Mouse (Mus musculus): ENCODE data around the gene Iqcn.

The Iqcn gene

DNA sequence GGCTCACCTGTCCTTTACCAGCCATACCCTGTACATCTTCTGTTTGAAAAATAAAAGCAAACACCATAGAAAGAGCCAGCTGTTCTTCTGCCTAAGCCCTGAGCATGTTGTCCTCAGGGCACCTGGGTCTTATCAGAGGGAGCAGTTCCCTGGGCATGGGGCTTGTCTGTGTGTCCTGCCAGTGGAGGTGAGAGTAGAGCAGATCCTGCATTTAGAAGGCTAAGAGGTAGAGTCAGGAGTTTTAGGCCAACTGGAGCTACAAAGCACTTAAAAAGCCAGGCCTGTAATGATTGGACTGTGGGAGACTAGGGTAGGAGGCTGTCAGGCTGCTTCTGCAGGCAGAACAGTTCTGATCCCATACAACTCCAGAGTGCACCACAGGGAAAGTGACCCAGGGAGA, 24.6 kb upstream of the Iqcn start:
- ATAC-seq (ENCODE audit: low TSS enrichment): no peak

DNA sequence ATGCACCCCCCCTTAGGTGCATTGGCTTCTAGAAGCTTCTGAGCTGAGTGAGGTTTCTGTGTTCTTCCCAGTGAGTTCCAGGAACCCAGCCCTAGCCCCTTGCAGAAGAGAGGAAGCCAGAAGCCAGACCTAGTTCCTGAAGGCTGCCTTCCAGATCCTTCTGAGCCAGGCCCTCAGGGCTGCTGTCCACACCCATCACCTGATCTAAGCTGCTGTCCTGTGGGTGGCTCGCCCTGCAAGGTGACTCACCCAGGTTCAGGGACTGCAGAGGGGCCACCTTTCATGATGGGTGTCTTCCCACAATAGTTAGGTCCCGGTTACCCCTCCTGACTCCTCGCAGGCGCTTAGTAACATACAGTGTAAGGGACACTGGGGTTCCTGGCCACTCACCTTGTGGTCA, 23.9 kb upstream of the Iqcn start:
- ATAC-seq (ENCODE audit: low TSS enrichment): no peak

DNA sequence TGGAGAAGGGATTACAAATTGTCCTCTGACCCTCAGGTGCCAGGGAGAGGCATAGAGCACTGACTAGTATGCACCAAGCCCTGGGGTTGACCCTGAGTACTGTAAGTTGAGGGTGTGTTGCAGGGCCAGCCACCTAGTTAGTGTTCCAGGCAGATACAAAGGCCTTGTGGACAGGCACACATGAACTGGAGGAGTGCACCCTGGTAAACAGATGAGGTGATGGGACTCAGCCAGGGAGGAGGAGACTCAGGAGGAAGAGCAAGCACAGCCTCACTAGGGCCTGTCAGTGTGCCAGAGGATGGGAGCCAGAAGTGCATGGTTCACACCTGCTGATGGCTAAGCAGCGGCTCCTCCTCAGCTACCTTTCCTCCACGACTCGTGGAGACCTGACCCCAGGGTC, 23.2 kb upstream of the Iqcn start:
- no peak for ATAC-seq (ENCODE audit: low TSS enrichment)

DNA sequence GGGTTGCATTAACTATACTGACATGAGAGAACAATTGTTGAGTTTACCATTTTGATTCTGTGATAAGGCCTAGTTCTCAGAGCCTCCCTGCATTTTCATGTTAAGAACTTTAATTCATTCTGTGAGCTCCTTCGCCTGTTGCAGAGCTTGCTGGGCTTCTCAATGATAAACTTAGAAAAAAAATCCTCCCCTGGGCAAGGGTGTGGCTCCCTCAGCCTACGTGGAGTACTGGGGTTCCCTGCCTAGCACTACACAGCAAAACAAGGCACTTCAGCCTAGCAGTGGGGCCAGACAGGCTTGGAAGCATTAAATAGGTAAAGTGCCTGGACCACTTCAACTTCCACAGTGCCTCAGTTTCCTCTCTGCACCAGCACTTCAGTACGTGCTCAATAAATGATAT, 21.8 kb upstream of the Iqcn start:
- no peak for ATAC-seq (ENCODE audit: low TSS enrichment)

DNA sequence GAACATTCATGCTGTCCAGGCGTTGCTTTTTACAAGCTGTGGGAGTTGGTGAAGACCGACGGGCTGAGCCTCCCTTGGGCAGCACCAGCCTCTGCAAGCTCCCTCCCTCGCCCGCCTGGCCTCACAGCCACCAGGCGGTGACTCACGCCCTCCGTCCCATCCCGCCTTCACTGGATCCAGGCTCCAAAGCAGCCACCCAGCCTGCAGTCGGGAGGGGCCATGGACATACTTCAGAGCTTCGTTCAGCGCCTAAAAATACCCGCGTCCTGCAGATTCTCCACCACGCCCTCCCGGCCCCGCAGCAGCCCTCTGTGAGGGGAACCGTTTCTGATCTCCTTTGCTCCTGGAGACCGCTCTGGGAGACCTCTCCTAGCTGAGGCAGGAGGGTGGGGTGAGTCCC, 21.1 kb upstream of the Iqcn start:
- peak; percentile 65 for ATAC-seq (ENCODE audit: low TSS enrichment)

DNA sequence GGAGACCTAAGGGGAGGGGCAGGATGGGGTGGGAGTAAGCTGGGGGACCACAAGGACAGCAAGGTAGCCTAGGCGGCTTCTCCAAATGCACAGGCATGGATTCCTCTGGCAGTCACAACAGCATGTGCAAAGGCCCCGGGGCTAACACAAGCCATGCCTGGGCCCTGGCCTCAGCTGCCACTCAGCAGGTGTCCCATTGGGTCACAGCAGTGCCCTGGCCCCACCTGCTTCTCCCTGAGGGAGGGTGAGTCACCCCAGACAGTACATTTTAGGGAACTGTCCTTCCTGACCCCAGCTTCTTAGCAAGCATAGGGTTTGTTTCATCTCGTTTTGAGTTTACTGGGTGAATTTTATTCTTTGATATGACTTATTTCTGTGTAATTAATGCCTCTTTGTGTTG, 20.6 kb upstream of the Iqcn start:
- no peak for ATAC-seq (ENCODE audit: low TSS enrichment)

DNA sequence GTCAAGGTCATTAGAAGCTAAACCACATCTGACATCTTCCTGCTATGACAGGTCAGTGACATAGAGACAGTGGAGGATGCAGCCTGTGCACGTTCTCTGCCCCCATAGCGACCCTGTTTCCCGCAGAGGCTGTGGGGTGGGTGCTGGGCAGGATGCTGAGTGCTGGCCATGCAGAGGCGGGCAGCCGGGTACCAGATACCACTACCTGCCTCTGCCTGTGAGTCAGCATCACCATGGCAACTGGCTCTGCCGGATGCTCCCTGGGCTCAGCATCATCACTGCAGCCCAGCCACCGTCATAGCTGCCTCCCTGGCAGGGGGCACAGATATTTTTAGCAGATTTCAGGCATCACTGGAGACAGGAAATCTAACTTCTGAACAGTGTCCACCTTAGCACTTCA, 19.0 kb upstream of the Iqcn start:
- ATAC-seq (ENCODE audit: low TSS enrichment): peak; percentile 93

DNA sequence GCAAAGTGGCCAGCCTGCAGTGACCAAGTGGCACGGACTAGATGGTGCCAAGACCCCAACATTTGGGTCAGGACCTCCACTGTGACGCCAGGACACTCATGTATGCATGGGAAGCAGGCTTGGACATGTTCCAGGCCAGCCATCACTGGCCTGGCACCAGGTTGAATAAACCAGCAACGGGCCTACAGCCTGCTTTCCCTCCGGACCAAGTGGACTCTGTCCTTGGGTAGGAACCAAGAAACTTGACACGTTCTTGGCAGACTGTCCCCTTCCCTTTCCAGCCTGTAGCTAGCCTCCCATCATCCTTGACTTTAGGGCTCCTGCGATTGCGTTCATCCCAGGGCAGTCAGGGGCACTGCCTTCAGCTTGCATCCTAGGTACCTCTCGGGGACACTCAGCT, 15.7 kb upstream of the Iqcn start:
- ATAC-seq (ENCODE audit: low TSS enrichment): no peak

DNA sequence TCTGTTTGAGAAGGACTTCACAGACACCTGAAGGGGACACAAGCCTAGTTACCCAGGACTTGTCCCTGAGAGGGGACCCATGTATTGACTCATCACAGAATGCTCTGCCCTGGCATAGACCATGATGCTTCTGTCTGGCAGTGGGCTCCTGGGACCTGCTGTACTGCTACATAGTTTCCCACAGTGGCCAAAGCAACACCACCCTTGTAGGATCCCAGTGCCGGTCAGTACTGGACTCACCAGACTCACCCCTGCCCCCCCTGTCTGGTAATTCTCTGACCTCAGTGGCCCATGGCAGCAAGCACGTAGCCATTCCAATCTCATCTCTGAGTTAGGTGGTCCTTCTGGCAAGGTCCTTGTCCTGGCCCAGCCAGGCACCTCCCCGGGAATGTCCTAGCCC, 15.1 kb upstream of the Iqcn start:
- no peak for ATAC-seq (ENCODE audit: low TSS enrichment)

DNA sequence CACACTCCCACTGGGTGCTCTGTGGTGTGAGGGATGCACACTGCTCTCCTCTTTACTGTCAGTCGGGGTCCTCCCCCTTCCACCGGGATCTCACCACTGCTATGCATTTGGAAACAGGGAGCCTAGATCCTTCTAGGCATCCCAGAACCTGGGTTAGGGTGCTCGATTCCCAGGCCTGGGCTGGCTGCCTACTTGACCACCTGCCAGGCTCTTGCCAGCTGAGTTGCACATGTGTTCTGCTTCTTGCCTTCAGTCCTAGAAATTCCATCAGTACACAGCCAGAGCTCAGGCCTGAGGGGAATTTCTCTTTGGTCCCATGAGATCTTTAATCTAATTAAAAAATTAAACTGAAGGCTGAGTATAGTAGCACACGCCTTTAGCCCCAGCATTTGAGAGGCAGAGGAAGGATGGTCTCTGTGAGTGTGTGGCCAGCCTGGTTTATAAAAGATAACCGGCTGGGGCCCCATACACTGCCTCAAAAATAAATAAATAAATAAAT, 13.3 kb upstream of the Iqcn start:
- no peak for ATAC-seq (ENCODE audit: low TSS enrichment)

DNA sequence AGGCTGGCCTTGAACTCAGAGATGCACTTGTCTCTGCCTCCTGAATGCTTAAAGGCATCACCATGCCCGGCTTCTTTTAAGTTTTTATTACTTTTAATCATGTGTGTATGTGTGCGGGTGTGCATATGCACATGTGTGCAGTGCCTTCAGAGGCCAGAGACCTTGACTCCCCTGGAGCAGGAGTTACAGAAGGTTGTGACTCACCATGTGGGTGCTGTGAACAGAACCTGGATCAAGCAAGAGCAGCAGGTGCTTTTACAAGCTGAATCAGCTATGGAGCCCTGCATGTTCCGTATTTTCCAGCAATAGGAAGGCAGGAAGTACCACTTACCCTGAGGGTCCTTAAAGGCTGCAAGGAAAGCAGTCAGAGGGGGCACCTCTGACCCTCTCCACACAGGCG, 12.0 kb upstream of the Iqcn start:
- no peak for ATAC-seq (ENCODE audit: low TSS enrichment)

DNA sequence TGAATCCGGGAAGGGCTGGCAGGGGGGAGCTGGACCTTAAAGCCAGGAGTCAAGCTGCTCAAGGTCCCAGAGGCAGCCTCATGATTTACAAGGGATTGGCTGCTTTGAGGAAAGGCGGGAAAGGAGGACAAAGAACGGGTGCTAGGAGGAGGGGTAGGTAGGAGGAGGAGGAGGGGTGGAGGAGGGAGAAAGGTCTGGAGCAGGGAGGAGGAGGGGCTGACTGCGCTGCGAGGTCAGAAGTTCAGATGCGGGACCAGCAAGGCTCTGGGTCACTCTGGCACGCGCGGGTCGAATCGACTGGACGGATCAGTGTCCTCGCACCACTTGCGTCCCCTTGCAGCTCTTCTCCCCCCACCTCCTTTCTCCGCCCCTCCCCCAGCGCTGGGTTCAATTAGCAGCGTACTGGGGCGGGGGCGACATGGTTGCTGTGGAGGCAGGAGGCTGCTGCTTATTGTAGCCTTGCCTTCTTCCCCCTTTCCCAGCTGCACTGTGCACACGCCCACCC, 11.5 kb upstream of the Iqcn start:
- no peak for ATAC-seq (ENCODE audit: low TSS enrichment)

DNA sequence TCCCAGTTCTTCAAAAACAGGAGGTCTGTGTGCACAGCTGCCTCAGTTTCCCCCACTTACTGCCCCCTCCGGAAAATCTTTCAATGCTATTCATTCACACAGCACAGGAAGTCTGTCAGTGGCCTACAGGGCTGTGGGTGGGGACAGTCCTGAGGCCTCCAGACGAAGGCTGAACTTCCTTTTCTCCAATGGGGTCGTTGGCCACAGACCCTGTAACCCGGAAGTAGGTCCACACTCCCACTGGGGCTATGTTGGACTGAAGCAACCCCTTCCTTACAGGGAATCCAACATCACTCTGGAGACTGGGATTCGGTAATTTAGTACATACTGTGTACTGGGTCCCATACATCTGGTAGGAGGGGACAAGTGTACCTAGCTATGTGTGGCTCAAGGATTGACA, 9.6 kb upstream of the Iqcn start:
- ATAC-seq (ENCODE audit: low TSS enrichment): no peak

DNA sequence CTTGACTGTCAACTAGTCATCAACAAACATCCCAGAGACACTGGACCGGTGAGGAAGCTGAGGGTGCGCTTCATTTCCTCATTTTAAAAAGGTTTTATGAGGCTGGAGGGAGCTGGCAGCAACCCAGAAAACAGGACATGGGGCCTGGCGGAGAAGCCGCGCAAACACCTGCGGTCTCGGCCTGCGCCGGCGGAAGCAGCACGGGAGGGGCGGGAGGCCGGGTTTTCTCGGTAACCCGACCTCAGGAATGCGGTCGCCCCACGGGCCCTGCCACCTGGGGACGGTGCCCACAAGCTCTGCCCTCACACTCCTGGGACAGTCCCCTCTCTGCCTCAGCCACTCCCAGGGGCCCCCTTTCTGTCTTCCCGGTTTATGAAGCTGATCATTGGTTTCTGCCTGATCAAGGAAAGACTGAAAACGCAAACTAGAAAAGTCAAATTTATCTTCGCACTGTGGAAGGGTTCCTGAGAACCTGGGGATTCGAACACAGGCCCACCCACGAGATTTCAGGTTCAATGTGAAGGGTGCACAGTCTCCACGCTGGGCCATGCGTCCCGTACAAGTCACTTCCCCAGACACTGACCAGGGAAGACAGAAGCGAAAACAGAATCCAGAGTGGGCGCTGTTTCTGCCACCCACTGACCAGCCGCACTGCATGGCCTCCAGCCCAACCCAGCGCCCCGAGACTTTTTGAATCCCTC, 7.8 kb upstream of the Iqcn start:
- ATAC-seq (ENCODE audit: low TSS enrichment): no peak

DNA sequence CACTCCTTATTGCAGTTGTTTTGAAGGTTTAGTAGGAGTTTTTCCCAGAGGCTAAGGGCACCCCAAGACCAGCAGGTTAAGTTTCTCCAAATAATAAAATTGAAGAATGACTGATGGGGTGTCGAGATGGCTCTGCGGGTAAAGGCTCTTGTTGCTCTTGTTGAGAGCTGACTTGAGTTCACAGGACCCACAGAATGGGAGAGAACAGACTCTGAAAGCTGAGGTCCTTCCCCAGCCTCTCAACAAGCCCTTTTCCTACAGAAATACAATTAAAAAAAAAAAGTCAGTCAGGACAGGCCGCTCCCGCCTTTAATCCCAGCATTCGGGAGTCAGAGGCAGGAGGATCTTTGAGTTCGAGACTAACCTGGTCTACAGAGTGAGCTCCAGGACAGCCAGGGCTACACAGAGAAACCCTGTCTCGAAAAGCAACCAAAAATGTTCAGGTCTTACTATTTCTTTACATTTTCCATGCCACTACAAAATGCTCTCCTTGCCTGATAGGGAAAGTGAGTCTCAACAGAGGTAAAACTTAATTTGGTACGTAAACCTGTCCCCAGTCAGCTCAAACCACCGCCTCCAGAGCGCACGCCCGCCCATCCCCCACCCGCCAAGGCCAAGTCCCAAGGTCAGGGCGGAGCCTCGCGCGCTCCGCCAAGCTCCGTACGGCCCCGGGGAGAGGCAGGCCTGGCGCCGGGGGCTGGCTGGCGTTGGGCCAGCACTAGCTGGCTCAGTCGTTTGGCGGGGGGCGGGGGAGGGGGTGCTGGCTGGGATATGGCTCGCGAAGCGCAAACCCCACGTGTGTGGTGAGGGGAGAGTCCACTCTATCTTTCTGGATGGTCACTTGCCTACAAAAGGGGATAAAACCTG, 7.0 kb upstream of the Iqcn start:
- ATAC-seq (ENCODE audit: low TSS enrichment): no peak

DNA sequence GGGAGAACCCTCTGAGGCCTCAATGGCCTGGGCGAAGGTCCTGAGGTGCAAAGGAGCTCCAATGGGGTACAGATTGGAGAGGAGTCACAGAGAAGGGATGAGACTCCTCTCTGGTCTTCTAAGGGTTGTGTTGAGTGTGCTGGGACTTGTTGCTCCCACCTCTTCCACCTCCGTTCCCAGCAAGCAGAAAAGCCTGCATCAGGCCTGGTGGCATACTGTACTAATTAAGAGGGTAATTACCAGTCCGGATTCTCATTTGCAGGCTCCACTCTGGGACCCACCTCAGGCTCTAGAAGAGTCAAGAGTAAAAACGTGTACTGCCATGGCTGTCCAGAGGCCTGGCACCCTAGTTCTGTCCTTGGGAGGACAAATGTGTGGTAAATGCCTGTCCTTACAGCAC, 6.3 kb upstream of the Iqcn start:
- no peak for ATAC-seq (ENCODE audit: low TSS enrichment)

DNA sequence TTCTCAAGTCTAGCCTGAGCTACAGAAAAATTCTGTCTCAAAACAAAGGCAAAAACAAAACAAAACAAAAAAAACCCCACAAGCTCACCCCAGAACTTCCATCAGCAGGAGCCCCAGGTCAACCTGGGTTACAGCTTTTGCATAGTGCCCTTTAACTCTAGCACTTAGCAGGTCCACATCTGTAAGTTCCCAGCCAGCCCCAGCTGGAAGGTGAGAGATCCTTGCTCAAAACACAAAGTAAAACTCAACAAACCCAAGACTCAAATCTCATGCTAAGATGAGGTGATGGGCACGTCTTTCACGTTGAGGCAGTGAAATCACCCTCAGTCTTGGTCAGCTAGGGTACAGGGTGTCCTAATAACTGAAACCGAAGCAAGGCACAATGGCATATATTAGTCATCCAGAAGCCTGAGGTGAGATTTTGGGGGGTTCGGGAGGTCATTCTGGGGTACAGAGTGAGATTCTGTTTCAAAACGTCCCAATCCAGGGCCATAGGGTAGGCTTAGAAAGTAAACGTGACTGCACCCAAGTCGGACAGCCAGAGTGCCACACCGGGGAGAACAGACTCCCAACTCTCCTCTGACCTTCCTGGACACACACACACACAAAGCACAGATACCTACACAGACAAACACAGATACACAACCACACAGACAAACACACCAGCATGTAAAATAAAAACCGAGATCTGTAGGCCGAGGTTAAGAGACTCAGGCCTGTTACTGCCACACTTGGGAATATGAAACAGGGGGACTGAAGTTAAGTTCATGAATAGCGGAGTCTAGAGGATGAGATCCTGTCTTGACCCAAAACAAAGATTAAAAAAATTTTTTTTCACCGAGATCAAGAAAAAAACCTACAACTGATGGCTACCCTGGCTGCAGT, 5.6 kb upstream of the Iqcn start:
- no peak for ATAC-seq (ENCODE audit: low TSS enrichment)

DNA sequence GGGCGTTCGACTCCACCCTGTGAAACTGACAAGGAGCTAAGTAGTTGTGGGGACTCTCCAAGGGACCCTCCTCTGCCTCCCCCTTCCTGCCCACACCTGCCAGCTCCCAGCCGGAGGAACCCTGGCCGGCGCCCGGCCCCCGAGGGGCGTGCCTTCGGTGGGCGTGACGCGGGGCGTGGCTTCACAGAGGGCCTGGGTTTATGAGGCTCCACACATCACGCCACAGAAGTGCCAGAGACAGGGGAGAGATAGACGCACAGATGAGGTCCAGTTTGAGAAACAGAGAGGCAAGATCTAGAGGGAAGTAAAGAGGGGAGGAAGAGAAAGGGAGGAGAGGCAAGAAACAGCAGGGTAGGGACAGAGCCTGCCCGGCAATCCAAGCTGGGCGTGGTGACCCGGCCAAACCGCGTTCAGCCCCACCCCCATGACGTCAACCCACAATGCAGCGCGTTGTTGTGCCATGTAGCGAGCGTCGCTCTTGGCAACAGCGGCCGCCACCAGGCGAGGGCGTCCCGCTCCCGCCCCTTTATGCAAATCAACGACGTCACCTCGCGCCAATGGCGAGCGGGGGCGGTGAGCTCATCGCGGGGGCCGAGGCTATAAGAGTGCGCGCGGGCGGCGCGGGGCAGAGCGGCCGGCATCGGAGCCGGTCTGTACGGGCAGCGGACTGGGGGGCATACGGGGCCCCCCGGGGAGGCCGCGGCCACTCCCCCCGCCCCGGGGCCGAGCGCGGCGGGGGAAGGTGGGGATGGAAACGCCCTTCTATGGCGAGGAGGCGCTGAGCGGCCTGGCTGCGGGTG, 4.7 kb upstream of the Iqcn start, which contains the start of gene Jund:
Gene Jund, plus strand, starts transcription at position 640 of the 800 bp plus-strand sequence.
- ATAC-seq (ENCODE audit: low TSS enrichment): peak; percentile 70

DNA sequence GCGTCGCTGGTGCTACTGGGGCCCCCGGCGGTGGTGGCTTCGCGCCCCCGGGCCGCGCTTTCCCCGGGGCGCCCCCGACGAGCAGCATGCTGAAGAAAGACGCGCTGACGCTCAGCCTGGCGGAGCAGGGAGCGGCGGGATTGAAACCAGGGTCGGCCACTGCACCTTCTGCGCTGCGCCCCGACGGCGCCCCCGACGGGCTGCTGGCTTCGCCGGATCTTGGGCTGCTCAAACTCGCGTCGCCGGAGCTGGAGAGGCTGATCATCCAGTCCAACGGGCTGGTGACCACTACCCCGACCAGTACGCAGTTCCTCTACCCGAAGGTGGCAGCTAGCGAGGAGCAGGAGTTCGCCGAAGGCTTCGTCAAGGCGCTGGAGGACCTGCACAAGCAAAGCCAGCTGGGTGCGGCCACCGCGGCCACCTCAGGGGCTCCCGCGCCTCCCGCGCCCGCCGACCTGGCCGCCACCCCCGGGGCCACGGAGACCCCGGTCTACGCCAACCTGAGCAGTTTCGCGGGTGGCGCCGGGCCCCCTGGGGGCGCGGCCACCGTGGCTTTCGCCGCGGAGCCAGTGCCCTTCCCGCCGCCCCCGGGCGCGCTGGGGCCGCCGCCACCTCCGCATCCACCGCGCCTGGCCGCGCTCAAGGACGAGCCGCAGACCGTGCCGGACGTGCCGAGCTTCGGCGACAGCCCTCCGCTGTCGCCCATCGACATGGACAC, 4.0 kb upstream of the Iqcn start:
- ATAC-seq (ENCODE audit: low TSS enrichment): peak; percentile 5

DNA sequence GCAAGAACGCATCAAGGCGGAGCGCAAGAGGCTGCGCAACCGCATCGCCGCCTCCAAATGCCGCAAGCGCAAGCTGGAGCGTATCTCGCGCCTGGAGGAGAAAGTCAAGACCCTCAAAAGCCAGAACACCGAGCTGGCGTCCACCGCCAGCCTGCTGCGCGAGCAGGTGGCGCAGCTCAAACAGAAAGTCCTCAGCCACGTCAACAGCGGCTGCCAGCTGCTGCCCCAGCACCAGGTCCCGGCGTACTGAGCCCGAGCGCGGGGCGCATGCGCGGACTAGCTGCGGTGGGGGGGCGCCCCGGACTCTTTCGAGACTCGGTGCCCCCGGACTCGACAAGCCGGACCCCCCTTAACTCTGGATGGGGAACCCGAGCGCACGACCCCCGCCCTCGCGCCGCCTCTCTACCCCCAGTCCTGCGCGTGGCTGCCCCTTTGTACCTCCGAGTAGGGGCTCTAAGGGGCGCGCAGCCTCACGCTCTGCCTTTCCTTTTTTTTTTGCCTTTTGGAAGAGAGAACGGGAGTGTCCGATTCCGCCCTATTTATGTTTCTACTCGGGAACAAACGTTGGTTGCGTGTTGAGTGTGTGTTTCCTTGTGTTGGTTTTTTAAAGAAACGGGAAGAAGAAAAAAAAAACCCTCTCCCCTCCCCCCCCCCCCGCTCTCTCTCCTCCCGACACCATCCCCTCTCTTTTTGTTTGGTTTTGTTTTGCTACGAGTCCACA, 3.3 kb upstream of the Iqcn start:
- ATAC-seq (ENCODE audit: low TSS enrichment): peak; percentile 3
